Mouse (Mus musculus): Measurements from ENCODE around the gene Ryr2.

DNA sequence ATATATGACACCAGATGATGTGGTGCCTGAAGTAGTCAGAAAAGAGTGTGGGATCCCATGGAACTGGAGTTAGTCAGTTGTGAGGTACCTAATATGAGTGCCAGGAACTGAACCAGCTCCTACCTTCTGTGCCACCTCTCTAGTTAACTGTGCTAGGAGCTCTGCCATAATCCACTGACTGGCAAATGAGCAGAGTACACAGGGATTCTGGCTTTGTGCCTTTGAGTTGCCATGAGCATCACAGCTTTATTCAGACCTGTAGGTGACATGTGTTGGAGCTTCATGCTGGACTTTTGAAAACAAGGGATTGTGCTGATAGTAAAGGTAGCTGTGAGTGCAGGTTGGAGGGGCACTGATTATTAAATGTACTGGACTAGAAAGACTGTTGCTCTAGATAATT, 539.4 kb downstream of the Ryr2 start:
- no peak for TF ChIP-seq CTCF (IDR thresholded peaks at IDR 0.05; ENCODE audit: extremely low read depth, insufficient read depth, low read length)
- no peak for TF ChIP-seq POLR2A (IDR thresholded peaks at IDR 0.05; ENCODE audit: extremely low read depth, insufficient read depth, low read length)
